Mouse (Mus musculus) erythroblast, embryonic 14.5 days (primary cell): ENCODE data around the gene Tyro3. TPM values are rescaled to one million over a fixed set of nuclear protein-coding genes. Genes with fewer than 3 reads are reported as not detected.

Source experiments
- H3K27me3 ChIP-seq: 2 replicates; pipeline ENCODE4 v1.6.1; 2012; ENCODE audit warnings: inconsistent platforms; ENCODE audit not compliant: control insufficient read depth
- H3K36me3 ChIP-seq: 2 replicates; pipeline ENCODE4 v1.6.1; 2012; ENCODE audit warnings: mild to moderate bottlenecking, inconsistent platforms; ENCODE audit not compliant: control insufficient read depth
- H3K4me1 ChIP-seq: 2 replicates; pipeline ENCODE4 v1.6.1; 2012; ENCODE audit warnings: inconsistent platforms; ENCODE audit not compliant: control insufficient read depth
- H3K4me3 ChIP-seq: replicated peaks from 2 replicates; pipeline ENCODE3; 2012; ENCODE audit warnings: moderate library complexity, mild to moderate bottlenecking, inconsistent platforms
- H3K9me3 ChIP-seq: 2 replicates; pipeline ENCODE4 v1.6.1; 2012; ENCODE audit warnings: low read length, inconsistent platforms, mixed read lengths; ENCODE audit not compliant: control insufficient read depth
- GATA1 ChIP-seq: IDR thresholded peaks from 2 replicates; pipeline ENCODE4 v1.6.1; 2012; ENCODE audit warnings: low read length, inconsistent platforms, mixed read lengths
- TAL1 ChIP-seq: IDR thresholded peaks from 3 replicates; pipeline ENCODE4 v1.6.1; 2012; ENCODE audit warnings: low read length, inconsistent platforms, mixed read lengths
- polyA plus RNA-seq: library from polyadenylated mRNA; stranded (reverse); fragments of >175 nt; gene quantifications from 2 replicates; pipeline ENCODE4 v1.2.3, GENCODE M21; 2012

The Tyro3 gene
- polyA plus RNA-seq, 1 experiment = not detected

DNA sequence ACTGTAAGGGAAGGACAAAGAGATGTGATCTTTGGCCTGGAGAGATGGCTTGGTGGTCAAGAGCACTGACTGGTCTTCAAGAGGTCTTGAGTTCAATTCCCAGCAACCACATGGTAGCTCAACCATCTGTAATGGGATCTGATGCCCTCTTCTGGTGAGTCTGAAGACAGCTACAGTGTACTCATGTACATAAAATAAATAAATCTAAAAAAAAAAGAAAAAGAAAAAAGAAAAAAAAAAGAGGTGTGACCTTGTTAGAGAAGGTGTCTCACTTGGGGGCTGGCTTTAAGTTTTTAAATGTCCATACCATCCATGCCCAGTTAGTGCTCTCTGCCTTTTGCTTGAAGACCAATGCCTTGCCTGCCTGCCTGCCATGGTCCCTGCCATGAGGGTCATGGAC is 42.5 kb downstream of the Tyro3 start:
- TF ChIP-seq TAL1 = no peak
- no peaks in the 10 kb centered on the region for H3K36me3 ChIP-seq
- H3K9me3 ChIP-seq = no peaks in the 10 kb centered on the region
- peaks cover 11% of the 10 kb centered on the region for H3K27me3 ChIP-seq
- no peak overlapping the region for H3K4me3 ChIP-seq
- H3K4me1 ChIP-seq = no peaks in the 10 kb centered on the region

DNA sequence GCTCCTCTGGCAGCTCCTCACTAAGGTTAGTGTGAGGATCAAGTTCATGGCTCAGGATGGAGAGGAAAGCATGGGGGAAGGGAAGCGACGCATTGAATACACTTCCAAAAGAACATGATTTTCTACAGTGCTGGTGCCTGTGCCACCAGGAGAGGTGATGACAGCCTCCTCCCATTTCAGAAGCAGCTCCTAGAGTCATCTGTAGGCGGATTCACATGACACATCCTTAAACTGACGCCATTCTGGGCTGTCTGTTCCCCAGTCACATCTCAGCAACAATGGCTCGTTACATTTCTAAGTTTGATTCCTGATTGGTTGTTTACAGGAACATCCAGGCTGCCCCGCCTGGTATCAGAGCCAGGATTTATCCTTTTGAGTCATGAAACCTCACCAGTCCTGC is 44.5 kb downstream of the Tyro3 start:
- Histone ChIP-seq H3K4me1 (no peaks in the 10 kb centered on the region), H3K27me3 (peaks cover 10% of the 10 kb centered on the region), H3K4me3 (no peak overlapping the region), H3K36me3 (no peaks in the 10 kb centered on the region), H3K9me3 (no peaks in the 10 kb centered on the region)
- TF ChIP-seq TAL1 (no peak), GATA1 (no peak)

DNA sequence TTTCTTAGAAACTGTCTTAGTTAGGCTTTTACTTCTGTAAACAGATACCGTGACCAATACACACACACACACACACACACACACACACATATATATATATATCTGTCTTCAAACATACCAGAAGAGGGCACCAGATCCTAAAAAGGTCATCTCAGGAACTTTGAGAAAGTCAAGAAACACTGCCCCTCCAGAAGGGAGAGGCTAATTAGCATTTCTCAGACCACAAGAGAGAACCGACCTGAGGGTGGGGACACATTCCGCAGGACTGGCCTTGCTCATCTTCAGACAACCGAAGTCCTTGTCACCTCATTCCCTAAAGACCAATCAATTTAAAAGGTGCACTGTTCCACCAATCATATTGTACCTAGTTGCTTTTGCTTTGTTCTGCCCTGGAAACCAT is 46.0 kb downstream of the Tyro3 start:
- Histone ChIP-seq H3K27me3 (peaks cover 2% of the 10 kb centered on the region), H3K4me1 (no peaks in the 10 kb centered on the region), H3K4me3 (no peak overlapping the region), H3K9me3 (no peaks in the 10 kb centered on the region), H3K36me3 (no peaks in the 10 kb centered on the region)
- TF ChIP-seq TAL1 (no peak), GATA1 (no peak)

DNA sequence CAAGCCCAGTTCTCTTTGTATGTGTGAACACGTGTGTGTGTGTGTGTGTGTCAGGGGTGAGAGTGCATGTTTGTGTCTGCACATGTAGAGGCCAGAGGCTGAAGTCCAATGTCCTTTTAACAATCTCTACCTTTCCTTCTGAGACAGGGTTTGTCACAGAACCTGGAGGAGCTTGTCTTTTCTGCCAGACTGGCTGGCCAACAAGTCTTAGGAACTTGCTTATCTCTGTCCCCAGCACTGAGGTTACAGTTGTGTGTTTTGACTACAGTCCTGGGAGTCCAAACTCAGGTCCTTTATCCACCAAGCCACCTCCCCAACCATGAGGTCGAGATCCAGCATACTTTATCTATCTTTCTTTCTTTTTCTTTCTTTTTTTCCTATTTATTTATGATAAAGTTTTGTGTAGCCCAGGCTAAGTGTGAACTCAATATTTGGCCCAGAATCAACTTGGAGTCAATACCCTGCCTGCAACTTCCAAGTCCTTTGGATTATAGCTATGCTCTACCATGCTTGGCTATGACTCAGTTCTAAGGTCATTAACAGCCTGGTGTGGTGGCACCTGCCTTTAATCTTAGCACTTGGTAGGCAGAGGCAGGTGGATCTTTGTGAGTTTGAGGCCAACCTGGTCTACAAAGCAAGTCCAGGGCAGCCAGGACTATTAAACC is 48.5 kb downstream of the Tyro3 start:
- H3K4me1 ChIP-seq = no peaks in the 10 kb centered on the region
- no peaks in the 10 kb centered on the region for H3K36me3 ChIP-seq
- no peaks in the 10 kb centered on the region for H3K9me3 ChIP-seq
- TF ChIP-seq GATA1 (no peak), TAL1 (no peak)
- no peak overlapping the region for H3K4me3 ChIP-seq
- no peaks in the 10 kb centered on the region; the same call in 1 of the 2 replicates for H3K27me3 ChIP-seq

DNA sequence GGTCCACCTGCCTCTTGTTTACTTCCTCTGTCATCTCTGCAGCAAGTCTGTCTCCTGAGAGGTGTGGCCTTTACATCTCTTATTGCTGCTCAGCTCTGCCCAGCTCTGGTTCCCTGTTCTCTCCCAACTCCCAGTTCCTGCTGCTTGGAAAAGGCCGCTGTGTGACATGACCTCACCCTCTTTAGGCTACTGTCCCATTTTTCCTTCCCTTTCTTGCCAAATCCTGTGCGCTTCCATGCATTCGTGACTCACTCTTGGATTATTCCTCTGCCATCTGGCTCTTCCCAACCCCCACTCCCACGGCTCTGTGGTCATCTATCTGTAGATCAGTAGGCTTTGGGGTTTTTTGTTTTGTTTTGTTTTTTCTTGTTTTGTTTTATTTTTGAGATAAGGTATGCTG is 49.4 kb downstream of the Tyro3 start:
- TF ChIP-seq TAL1 (no peak), GATA1 (no peak)
- no peaks in the 10 kb centered on the region for H3K36me3 ChIP-seq
- H3K4me3 ChIP-seq = no peak overlapping the region
- no peaks in the 10 kb centered on the region for H3K9me3 ChIP-seq
- H3K27me3 ChIP-seq = no peaks in the 10 kb centered on the region; the same call in 1 of the 2 replicates
- no peaks in the 10 kb centered on the region for H3K4me1 ChIP-seq

DNA sequence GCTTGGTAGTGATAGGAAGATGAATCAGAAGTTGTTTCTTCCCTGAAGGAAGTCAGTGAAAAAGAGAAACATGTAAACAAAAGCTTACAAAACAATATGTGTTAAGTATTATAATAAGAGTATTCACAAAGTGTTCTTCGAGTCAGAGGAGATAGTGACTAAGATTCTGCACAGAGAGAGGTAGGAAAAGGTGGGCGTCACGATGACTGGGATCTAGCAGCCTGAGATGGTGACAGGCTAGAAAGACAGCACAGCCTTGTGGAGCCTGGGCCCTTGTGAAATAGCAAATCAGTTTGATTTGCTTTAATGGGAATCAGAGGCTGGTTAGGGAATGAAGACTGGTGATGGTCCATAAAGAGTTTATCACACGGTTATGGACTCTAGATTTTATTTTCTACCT is 56.3 kb downstream of the Tyro3 start:
- Histone ChIP-seq H3K4me1 (no peaks in the 10 kb centered on the region), H3K9me3 (no peaks in the 10 kb centered on the region), H3K4me3 (no peak overlapping the region), H3K27me3 (no peaks in the 10 kb centered on the region), H3K36me3 (no peaks in the 10 kb centered on the region)
- TF ChIP-seq GATA1 (no peak), TAL1 (no peak)

DNA sequence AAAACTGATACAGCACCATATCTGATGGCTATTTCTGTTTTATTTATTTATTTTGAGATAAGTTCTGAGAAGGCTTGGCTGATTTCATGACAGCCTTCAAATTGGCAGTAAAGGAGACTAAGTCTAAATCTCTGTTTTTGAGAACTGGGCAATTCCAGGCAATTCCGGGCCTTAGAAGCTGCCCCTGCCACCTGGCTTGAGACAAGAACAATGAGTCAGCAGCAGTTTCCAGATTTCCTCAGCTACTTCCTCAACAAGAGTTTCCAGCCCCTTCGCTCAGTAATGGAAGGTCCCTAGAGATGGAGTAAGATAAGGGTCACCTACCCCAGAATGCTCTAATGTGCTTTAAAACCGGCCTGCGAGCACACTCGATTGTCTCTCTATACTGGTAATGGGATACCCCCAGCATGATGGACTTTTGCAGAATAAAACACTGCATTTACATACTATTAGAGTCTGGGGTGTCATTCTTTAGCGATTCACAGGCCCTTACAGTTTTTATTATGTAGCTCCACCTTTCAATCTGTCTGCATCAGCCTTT is 57.8 kb downstream of the Tyro3 start:
- Histone ChIP-seq H3K36me3 (no peaks in the 10 kb centered on the region), H3K9me3 (no peaks in the 10 kb centered on the region), H3K27me3 (no peaks in the 10 kb centered on the region), H3K4me3 (no peak overlapping the region), H3K4me1 (no peaks in the 10 kb centered on the region)
- TF ChIP-seq GATA1 (no peak), TAL1 (no peak)

DNA sequence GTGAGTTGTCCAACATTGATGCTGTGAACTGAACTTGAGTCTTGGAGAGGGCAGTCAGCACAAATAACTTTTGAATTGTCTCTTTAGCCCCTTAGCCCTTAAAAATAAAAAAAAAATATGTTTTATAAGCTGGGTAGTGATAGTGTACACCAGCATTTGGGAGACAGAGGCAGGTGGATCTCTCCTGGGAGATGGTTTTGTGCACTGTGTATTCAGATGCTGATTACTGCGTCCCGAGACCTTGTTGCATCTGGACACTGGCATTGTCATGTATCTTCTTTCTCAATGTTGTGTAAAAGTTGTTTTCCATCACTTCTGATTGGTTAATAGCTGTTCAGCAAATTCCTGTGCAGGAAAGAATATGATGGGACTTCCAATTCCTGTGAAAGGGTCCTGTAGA is 59.8 kb downstream of the Tyro3 start:
- no peaks in the 10 kb centered on the region for H3K36me3 ChIP-seq
- no peak overlapping the region for H3K4me3 ChIP-seq
- no peaks in the 10 kb centered on the region for H3K9me3 ChIP-seq
- TF ChIP-seq TAL1 (no peak), GATA1 (no peak)
- H3K27me3 ChIP-seq = peaks cover under 1% of the 10 kb centered on the region
- H3K4me1 ChIP-seq = no peaks in the 10 kb centered on the region

DNA sequence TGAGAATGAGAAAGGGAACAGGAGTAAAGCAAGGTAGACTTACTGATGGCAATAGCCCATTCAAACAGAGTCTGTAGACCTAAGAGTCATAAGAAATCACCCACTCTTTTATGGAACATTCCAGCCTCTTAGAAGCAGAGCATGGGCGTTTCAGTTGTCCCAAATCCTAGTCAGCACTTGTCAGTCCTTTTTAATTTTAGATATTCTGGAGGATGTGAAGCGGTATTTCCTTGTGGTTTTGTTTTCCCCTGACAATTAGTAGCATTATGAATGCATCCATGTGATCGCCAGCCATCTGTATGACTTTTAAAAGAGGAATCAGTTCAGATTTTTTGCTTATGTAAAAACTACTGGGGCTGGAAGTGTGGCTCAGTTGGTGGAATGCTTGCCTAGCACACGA is 67.0 kb downstream of the Tyro3 start:
- Histone ChIP-seq H3K4me3 (no peak overlapping the region), H3K36me3 (no peaks in the 10 kb centered on the region), H3K9me3 (no peaks in the 10 kb centered on the region), H3K4me1 (no peaks in the 10 kb centered on the region), H3K27me3 (peaks cover 22% of the 10 kb centered on the region)
- TF ChIP-seq GATA1 (no peak), TAL1 (no peak)

Other genes starting within 250 kb of the Tyro3 start
- 1.8 and 1.9 TPM in 2 replicates for gene Nusap1, start 179.4 kb upstream of the Tyro3 start, polyA plus RNA-seq
- gene Oip5, start 179.3 kb upstream of the Tyro3 start, polyA plus RNA-seq = 3.6 and 6.2 TPM in 2 replicates
- 0.16 and 0.62 TPM in 2 replicates for gene Ndufaf1, start 134.9 kb upstream of the Tyro3 start, polyA plus RNA-seq
- gene Rtf1, start 122.7 kb upstream of the Tyro3 start, polyA plus RNA-seq = 5.3 and 5.8 TPM in 2 replicates
- 0.05 and 0.06 TPM in 2 replicates for gene Itpka, start 55.4 kb upstream of the Tyro3 start, polyA plus RNA-seq
- not detected in 2 replicates for gene Ltk, start 37.3 kb upstream of the Tyro3 start, polyA plus RNA-seq
- gene Rpap1, start 10.2 kb upstream of the Tyro3 start, polyA plus RNA-seq = 0.74 and 0.80 TPM in 2 replicates
- 0.01 and 0.02 TPM in 2 replicates for gene Mga, start 99.5 kb downstream of the Tyro3 start, polyA plus RNA-seq
- 0.02 TPM in 2 replicates for gene Mapkbp1, start 175.0 kb downstream of the Tyro3 start, polyA plus RNA-seq
- gene Jmjd7, start 229.8 kb downstream of the Tyro3 start, polyA plus RNA-seq = 0.44 and 0.82 TPM in 2 replicates
- 0.01 TPM in 1 of 2 replicates, not detected in the other for gene Gm28042, start 229.8 kb downstream of the Tyro3 start, polyA plus RNA-seq
- 0.30 and 0.55 TPM in 2 replicates for gene Pla2g4b, start 235.7 kb downstream of the Tyro3 start, polyA plus RNA-seq